Mouse (Mus musculus) intestine, postnatal 0 days (tissue): ENCODE data around the gene Mpig6b. TPM values are rescaled to one million over a fixed set of nuclear protein-coding genes. Genes with fewer than 3 reads are reported as not detected.

Experiments used
- ATAC-seq: fragments of 200-750 bp; cut with Nextera tagmentation; 2 replicates; pipeline ENCODE4 v1.8.0; 2017; ENCODE audit warnings: mild to moderate bottlenecking, moderate TSS enrichment, moderate library complexity
- H3K27ac ChIP-seq: fragments of 300-500 bp; sonication (generic); 2 replicates; pipeline ENCODE4 v1.5.1; 2014; ENCODE audit warnings: mild to moderate bottlenecking, low read depth, low read length, moderate library complexity
- H3K27me3 ChIP-seq: fragments of 300-500 bp; sonication (generic); replicated peaks from 2 replicates; pipeline ENCODE4 v1.6.1; 2014; ENCODE audit warnings: low read length, mixed read lengths; ENCODE audit not compliant: control insufficient read depth, insufficient read depth
- H3K36me3 ChIP-seq: fragments of 300-500 bp; sonication (generic); 2 replicates; pipeline ENCODE4 v1.6.1; 2014; ENCODE audit warnings: mild to moderate bottlenecking, moderate library complexity; ENCODE audit not compliant: control insufficient read depth, insufficient read depth
- H3K4me1 ChIP-seq: fragments of 300-500 bp; sonication (generic); replicated peaks from 2 replicates; pipeline ENCODE4 v1.6.1; 2014; ENCODE audit warnings: antibody characterized with exemption, low read length, mixed read lengths; ENCODE audit not compliant: control insufficient read depth, insufficient read depth
- H3K4me2 ChIP-seq: fragments of 300-500 bp; sonication (generic); replicated peaks from 2 replicates; pipeline ENCODE4 v1.6.1; 2014; ENCODE audit warnings: low read depth, mild to moderate bottlenecking, moderate library complexity
- H3K4me3 ChIP-seq: fragments of 300-500 bp; sonication (generic); 2 replicates; pipeline ENCODE4 v1.5.1; 2014; ENCODE audit warnings: low read depth, low read length
- H3K9ac ChIP-seq: fragments of 300-500 bp; sonication (generic); 2 replicates; pipeline ENCODE4 v1.6.1; 2014; ENCODE audit warnings: mild to moderate bottlenecking, low read depth, low read length
- H3K9me3 ChIP-seq: fragments of 300-500 bp; sonication (generic); 2 replicates; pipeline ENCODE4 v1.6.1; 2016; ENCODE audit warnings: mixed run types; ENCODE audit not compliant: control insufficient read depth
- CTCF ChIP-seq: sonication (generic); IDR thresholded peaks from 2 replicates; pipeline ENCODE4 v1.5.1; 2016; ENCODE audit warnings: low read depth, mild to moderate bottlenecking, control low read depth, antibody characterized with exemption, moderate library complexity
- WGBS: fragments of 180-500 bp; shearing (Covaris S2); extraction: QIAGEN DNeasy Blood & Tissue Kit; methylation state at CpG from one replicate; pipeline ENCODE4 v1.1.7; 2014; 5-methylcytosine and 5-hydroxymethylcytosine counted together
- polyA plus RNA-seq: library from polyadenylated mRNA; unstranded; fragments of >200 nt; fragmentation: Nextera tagmentation; extraction: Ambion mirVana; gene quantifications from 2 replicates; pipeline ENCODE4 v1.2.1, GENCODE M21; 2015

Gene Mpig6b
- polyA plus RNA-seq, 1 experiment from 2014 or later: 0.13 TPM

DNA sequence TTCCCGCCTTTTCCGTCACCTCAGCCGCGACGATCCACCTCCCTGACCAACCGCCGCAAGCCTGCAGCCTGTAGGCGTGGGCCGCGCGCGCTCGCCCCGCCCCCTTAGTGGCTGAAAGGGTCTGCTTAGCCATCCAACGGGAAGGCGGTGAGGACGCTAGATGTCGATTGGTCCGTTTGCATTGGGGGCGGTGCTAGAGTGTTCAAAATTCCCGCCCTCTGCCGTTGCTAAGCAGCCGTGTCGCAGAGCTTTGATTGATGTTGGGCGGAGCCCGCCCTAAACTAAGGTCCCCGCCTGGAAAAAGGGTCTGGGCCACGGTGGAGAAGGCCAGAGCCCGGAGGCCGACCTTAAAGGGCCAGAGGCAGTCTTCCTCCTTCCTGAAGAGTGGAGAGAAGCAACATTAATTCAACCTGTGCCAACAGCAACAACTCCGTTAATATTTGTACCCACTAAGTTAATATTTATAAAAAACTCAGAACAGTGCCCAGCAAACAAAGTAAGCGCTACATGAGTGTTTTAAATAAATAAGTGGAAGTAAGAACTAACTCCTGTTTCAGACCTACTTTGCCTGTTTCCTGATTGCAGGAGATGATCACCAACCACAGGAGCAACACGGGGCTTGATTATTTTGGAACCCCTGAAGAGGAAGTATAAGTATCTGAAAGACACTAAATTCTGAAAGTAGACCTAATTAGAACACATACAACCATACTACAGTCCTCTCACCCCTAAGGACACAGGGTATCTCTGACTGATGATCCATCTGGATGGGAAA lies 19.1 kb downstream of the Mpig6b start, which contains the start of gene Msh5:
TSS of gene Msh5 (minus strand) at position 65 of the 775 bp plus-strand sequence.
- H3K4me2 ChIP-seq: peak within 1 kb of the TSS; percentile 94
- peak within 1 kb of the TSS; percentile 79 for H3K9ac ChIP-seq
- no peaks in the 10 kb centered on the region for H3K27me3 ChIP-seq
- H3K9me3 ChIP-seq: no peaks in the 10 kb centered on the region
- TF ChIP-seq CTCF: no peak
- peak; percentile 91 for ATAC-seq
- WGBS: under 1% methylated on average over 33 of the region's 33 CpGs
- peak within 1 kb of the TSS; percentile 51 for H3K4me3 ChIP-seq
- peaks cover 12% of the 10 kb centered on the region for H3K4me1 ChIP-seq
- H3K36me3 ChIP-seq: no peaks in the 10 kb centered on the region
- H3K27ac ChIP-seq: peak within 1 kb of the TSS; percentile 97

DNA sequence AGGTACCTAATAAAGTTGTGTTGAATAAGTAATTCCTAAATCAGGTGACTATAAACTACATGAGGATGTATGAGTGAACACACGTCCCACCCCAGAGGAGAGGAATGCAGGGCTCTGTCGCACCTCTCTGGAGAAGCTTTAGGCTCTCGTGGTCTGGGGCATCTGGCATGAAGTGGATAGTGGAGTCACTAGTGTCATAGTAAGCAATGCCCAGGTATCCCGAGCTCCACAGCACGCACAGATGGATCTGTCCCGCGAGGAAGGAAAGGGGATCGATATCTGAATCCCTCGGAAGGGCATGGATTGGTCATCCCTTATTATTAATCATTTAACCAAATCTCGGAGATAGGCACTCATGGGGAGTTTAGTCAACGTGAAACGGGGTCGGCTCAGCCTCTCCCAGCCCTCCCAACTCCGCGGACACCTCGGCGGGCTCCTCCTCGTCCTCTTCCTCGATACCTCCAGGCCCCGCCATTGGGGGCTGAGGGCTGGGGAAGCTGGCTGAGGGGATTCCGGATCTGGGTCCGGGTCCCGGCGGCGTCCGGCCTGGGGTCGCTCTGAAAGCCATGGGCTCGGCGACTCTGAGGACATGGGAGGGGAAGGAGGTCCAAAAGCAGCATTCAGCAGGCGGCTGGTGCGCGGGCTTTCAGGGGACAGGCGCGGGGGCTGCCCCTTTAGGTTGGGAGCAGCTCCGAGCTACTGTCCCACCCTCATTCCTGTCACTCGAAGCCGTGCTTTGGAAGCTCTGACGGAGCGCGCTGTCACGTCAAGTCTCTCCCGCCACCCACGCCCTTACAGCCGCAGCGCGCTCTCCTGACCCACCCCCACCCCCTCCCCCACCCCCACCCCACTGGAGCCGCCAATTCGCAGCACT lies 19.9 kb downstream of the Mpig6b start:
- no peaks in the 10 kb centered on the region for H3K27me3 ChIP-seq
- H3K4me3 ChIP-seq: peak overlapping the region; percentile 51
- H3K27ac ChIP-seq: peak overlapping the region; percentile 76
- no peak for TF ChIP-seq CTCF
- ATAC-seq: no peak
- H3K4me2 ChIP-seq: peak overlapping the region; percentile 94
- H3K9ac ChIP-seq: peak overlapping the region; percentile 79
- no peaks in the 10 kb centered on the region for H3K9me3 ChIP-seq
- WGBS: 4% methylated on average over 46 of the region's 48 CpGs
- peaks cover 11% of the 10 kb centered on the region for H3K4me1 ChIP-seq
- no peaks in the 10 kb centered on the region for H3K36me3 ChIP-seq

DNA sequence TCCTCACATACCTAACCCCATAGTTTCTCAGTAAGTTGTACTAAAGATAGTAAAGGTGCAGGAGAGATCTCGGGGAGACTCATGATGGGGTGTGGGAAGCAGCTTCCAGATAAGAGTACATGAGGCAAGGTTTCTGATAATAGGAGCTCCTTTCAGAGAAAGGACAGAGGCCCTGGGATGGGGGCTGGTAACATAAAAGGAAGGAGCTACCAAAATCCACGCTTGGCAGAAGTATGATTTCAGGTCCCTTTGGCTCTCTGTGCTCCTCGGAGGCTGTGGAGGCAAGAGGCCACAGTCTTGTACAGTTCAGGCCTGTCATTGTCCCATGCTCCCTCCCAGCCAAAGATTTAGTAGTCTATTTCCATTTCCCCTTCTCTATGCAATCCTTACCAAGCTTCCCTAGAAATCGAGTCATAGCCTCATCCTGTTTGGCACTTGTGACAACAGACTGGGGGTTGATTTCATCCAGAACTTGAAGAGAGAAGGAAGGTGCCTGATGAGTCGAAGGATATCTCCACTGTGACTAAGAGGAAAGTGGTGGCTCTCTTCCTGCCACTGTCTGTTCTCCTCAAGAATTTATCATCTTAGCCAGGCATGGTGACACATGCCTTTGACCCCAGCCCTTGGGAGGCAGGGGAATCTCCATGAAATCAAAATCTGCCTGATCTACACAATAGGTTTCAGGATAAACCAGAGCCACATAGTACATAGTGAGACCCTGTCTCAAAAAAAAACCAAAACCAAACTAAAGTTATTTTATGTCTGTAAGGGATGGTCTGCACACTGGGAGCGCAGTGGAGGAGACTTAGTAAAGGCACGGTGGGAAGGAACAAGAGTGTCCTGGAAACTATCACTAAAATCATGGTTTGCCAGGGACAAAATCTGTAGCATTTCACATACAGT lies 20.8 kb downstream of the Mpig6b start:
- H3K4me1 ChIP-seq: peaks cover 11% of the 10 kb centered on the region
- no peaks in the 10 kb centered on the region for H3K36me3 ChIP-seq
- H3K9ac ChIP-seq: no peak overlapping the region
- ATAC-seq: no peak
- no peak overlapping the region for H3K27ac ChIP-seq
- WGBS: 64% methylated on average over 7 of the region's 7 CpGs
- no peaks in the 10 kb centered on the region for H3K27me3 ChIP-seq
- no peak for TF ChIP-seq CTCF
- H3K9me3 ChIP-seq: no peaks in the 10 kb centered on the region
- H3K4me2 ChIP-seq: peak overlapping the region; percentile 94
- peak overlapping the region; percentile 51; the same call in 1 of the 2 replicates for H3K4me3 ChIP-seq

DNA sequence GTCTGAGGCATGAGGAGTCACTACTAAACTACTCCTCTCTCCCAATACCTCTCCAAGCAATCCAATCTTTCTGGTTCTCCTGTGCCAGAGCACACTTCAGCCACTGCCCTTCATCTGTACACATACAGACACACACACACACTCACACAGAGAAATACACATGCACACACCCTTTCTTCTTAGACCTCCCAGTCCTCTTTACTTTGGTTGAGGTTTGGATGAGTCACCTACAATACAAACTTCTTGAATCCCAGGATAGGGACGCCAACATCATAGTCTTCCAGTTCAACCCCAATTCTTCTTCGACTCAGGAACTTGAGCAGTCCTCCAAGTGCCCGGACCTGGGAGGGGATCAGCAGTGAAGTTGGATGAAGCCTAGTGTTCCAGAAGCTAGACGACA lies 22.2 kb downstream of the Mpig6b start:
- Histone ChIP-seq H3K4me3 (no peak overlapping the region), H3K9ac (no peak overlapping the region), H3K27ac (no peak overlapping the region), H3K36me3 (no peaks in the 10 kb centered on the region), H3K9me3 (no peaks in the 10 kb centered on the region), H3K4me2 (no peak overlapping the region), H3K4me1 (peaks cover 11% of the 10 kb centered on the region; the same call in 1 of the 2 replicates), H3K27me3 (no peaks in the 10 kb centered on the region)
- ATAC-seq: no peak
- no peak for TF ChIP-seq CTCF
- WGBS: 77% methylated on average over 4 of the region's 4 CpGs

DNA sequence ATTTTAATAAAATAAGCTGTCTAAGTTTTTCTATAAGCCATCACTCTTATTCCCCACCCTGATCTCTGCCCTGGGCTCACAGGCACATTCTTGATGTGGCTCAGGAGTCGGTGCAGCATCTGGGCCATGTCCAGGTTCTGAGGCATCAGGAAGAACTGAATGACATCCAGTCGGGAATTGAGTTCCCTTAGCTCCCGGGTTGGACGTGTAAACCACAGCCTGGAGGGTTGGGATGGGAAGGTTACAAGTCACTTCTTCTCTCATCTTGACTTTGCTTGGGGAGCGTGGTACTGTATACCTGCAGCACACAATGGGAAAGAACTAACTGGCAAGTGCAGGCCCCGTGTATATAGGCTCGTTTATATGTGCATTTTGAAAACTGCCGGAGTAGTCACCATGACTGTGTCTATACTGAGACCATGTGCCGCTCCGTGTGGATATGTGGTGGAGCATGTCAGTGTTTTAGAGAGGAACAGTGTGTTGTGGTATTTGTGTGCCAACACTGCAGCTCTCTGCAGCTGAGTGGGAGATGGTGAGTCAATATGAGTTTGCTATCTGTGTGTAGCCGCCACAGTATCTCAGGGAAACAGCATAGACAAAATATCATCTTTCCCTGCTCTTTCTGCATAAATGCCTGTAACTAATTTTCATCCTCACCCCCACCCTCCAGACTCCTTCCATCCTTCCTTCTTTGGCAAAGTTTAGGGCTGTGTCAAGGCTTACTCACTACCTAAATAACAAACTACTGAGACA lies 26.7 kb downstream of the Mpig6b start:
- H3K4me1 ChIP-seq: no peaks in the 10 kb centered on the region
- H3K9me3 ChIP-seq: no peaks in the 10 kb centered on the region
- no peaks in the 10 kb centered on the region for H3K27me3 ChIP-seq
- H3K4me2 ChIP-seq: no peak overlapping the region
- no peak overlapping the region for H3K4me3 ChIP-seq
- ATAC-seq: no peak
- TF ChIP-seq CTCF: no peak
- no peak overlapping the region for H3K9ac ChIP-seq
- H3K36me3 ChIP-seq: no peaks in the 10 kb centered on the region
- no peak overlapping the region for H3K27ac ChIP-seq
- 87% methylated on average over 11 of the region's 11 CpGs for WGBS
